Mouse (Mus musculus): ENCODE measurements around the gene Snapc3. TPM values are rescaled to one million over a fixed set of nuclear protein-coding genes. Genes with fewer than 3 reads are reported as not detected.
"Not testable (repeated sequence)": the region's sequence is repeated elsewhere in the genome, so short reads cannot be mapped to it uniquely, and the experiment has no call there.

Gene Snapc3
- total RNA-seq, 2 experiments from 2014 or later: 40.1 to 43.1 TPM

DNA sequence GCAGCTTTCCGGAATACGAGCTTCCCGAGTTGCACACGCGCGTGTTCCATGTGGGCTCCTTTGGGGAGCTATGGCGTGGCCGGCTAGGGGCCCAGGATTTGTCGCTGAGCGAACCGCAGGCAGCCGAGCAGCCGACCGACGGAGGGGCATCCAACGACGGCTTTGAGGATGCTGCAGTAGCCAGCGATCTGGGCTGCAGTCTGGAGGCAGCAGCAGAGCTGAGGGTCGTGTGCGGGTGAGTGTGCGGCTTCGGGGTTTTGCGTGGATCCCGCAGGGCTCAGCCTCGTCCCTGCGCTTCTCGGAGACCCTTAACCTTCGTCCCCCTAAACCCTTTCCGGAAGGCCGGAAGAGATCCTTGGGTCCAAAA is 279 bp downstream of the Snapc3 start:
- DNase-seq: no peak

- no peak for DNase-seq
Observed at GRCm38 (mm10) chr4:83418781-83419180, 1.3 kb downstream of the Snapc3 start.

DNA sequence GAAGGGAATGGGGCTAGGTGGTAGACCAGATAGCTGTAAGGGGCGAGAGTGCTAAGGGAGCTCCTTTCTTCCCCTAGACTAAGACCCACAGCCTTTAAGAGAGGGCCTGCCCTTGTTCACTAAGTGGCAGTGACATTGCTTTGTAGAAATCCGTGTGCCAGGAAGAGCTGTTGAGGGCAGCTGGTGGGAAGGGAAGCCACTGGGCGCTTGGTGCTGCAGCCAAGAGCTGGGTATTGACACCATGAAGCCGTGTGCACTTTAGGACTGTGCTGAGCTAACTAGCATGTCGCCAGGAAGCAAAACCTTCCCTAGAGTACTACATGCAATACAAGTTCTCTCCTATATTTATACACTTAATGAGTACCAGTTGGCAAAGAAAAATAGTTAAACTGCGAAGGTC is 6.1 kb downstream of the Snapc3 start:
- no peak for DNase-seq

DNA sequence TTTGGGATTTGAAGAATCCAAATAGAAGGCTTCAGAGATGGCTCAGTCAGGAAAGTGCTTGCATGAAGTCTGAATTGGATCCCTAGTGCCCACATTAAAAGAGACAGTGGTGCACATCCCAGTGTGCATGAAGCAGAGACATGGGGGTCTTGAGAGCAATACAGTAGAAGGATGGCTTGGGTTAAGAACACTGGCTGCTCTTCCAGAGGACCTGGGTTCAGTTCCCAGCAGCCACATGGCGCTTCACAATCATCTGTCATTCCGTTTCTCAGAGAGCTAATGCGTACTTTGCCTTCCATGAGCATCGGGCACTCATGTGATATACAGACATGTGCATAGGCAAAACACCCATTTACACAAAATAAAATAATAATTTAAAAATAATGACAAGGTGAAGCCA is 7.6 kb downstream of the Snapc3 start:
- DNase-seq: no peak

GRCm38 (mm10) chr4:83427141-83427540 is 9.6 kb downstream of the Snapc3 start:
- no peak for DNase-seq

- no peak for DNase-seq
Observed at GRCm38 (mm10) chr4:83427696-83428095, 10.2 kb downstream of the Snapc3 start.

DNA sequence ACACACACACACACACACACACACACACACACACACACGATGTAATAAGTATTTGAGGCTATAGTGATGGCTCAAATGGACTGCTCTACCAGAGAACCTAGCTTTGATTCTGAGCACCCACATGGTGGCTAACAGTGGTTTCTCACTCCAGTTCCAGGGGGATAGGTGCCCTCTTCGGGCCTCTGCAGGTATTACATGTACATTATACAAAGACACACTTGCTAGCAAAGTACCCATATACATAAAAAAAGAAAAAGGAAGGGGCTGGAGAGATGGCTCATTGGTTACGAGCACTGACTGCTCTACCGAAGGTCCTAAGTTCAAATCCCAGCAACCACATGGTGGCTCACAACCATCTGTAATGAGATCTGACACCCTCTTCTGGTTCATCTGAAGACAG is 11.3 kb downstream of the Snapc3 start:
- no peak for DNase-seq

- no peak for DNase-seq
Observed at GRCm38 (mm10) chr4:83431950-83432349, 14.4 kb downstream of the Snapc3 start.

- no peak for DNase-seq
Observed at GRCm38 (mm10) chr4:83432901-83433300, 15.4 kb downstream of the Snapc3 start.

DNA sequence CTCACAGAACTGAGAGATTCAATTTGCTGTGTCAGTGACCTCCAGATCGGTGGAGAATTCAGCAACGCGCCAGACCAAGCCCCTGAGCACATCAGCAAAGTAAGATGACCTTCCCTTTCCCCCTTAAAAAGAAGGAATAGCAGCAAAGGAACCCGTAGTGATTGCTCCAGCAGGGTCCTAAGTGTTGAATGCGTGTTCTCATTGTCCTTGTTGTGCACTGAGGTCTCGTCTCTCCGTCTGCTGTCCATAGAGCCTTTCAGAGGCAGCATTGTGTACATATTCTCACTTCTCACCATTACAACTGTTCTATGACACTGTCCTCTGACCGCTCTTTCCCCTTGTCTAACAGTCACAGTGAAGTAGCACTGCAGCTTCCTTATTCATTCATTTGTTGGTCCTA is 18.9 kb downstream of the Snapc3 start:
- no peak for DNase-seq

GRCm38 (mm10) chr4:83438116-83438515 is 20.6 kb downstream of the Snapc3 start:
- no peak for DNase-seq

DNA sequence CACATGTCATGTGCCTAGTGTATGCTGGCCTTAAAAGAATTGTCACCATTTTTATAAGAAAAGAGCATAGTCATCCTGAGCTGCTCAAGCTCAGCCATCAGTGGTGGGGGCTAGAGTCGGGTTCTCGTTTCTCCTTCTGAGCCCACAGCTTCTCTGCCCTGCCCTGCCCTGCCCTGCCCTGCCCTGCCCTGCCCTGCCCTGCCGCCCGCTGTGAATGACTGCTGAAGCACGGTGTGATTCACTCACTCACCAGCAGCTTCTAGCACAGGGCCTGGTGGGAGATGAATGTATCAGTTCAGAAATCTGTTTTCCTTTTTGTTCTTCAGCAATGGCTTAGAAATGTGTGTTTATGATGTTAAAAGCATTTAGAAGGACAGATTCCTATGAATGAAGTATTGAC is 21.5 kb downstream of the Snapc3 start:
- DNase-seq: no peak

GRCm38 (mm10) chr4:83441050-83441449 is 23.5 kb downstream of the Snapc3 start:
- DNase-seq: no peak

DNA sequence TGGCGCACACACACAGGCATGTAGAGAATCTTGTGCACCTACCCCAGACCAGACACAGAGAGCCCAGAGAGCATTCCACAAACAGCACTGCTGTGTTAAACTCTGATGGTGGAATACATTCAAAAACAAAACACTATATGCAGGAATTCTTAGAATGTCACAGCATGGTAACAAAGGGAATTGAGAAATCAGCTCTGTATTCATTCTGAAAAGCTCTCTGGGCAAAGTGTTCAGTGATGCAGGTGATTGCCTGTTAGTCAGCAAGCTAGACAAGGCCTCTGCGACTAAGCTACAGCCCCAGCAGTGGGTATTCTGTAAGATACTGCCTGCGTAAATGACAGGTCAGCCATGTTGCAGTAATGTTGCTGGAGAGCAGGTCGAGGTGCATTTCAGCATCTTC is 33.3 kb downstream of the Snapc3 start:
- DNase-seq: no peak

GRCm38 (mm10) chr4:83460106-83460505 is 42.6 kb downstream of the Snapc3 start:
- DNase-seq: no peak

DNA sequence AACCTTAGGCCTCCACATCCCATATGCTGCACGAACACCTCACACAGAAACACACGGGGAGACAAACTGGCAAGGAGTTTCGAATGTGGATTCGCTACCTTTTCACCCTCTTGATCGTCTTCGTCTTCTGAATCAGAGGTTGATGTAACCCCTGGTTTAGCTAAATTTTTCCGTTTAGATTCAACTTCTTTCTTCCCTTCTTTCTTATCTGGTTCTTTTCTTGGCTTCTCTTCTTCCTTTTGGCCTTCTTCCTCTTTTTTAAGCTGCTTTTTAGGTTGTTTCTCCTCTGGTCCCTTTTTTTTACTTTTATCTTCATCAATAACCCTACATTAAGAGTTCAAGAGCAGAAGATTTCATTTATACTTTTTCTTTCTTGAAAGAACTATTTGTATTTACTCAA is 47.3 kb downstream of the Snapc3 start:
- no peak for DNase-seq

GRCm38 (mm10) chr4:83467615-83468014 is 50.1 kb downstream of the Snapc3 start:
- no peak for DNase-seq

DNA sequence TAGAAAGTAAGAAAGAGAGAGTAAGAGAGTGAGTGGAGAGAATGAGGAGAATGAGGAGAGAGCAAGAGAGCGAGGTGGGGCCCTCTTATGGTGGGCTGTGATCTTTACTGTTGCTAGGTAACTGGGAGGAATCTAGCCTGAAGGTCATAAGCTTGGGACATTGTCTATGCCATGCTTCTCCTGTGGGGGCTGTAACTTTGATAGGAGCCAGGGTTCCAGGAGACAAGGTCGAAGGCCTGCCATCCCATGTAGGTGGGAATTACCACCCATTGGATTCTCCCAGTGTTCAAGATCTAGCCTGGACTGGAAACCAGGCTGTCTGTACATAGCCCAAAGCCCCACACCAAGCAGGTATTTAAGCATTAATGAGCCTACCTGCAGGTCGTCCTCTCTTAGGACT is 50.7 kb downstream of the Snapc3 start:
- no peak for DNase-seq

GRCm38 (mm10) chr4:83485250-83485649 is 67.7 kb downstream of the Snapc3 start:
- no peak for DNase-seq

DNA sequence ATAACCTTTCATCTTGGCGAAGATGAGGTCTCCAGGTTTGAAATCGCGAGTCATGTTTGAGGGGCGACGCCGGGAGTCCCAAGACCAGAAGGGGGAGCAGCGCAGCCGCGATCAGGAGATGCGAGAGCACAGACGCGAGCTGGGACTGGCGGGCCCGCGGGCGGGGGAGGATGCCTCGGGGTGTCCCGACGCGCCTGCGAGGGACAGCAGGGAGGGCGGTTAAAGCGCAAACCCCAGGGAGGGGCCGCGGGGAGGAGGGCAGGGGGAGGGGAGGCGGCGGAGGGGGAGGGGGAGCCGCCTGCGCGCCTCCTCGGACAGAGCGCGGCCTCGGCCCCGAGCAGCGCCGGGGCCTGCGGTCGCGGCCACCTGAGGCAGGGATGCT is 68.2 kb downstream of the Snapc3 start:
- DNase-seq: peak; percentile 87 to 88

DNA sequence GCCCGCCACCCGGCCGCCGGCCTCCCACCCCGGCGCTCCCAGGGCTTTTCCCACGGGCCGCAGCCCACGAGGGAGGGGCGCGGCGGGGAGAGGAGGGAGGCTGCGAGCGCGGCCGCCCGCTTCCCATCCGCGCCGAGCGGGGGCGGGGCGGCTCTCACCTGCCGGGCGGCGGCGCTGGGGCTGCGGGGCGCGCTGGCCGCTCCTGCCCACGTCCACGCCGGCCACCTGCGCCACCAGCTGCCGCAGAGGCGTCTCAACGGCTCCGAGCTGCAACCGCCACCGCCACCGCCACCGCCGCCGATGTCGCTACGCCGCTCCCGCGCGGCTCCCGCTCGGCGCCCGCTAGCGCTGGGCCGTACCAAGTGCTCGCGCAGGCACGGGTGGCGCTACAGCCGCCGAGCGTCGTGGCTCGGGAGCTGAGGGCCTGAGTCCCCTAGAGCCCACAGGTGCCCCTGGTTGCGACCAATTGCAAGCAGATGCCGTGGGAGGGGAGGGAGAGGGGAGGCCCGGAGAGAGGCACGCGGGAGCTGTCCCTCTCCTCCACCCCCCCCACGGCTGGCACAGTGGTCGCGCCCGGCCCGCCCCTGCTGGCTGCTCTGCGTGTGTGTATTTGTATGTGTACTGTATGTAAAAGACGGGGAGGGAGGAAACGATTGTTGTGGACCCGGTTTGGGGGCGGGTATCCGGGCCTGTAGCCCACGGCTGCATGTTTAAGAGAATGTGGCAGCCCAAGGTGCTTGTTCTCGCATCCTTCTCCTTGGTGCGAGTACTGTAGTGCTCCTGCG is 68.8 kb downstream of the Snapc3 start, which contains the start of gene Psip1:
Psip1 (minus strand) TSS at position 343 of the 785 bp plus-strand sequence.
- DNase-seq: peak; percentile 87 to 92

GRCm38 (mm10) chr4:83489121-83489520 is 71.6 kb downstream of the Snapc3 start:
- no peak for DNase-seq

GRCm38 (mm10) chr4:83493112-83493511 is 75.6 kb downstream of the Snapc3 start:
- DNase-seq: no peak

- not testable (repeated sequence) for DNase-seq
Observed at GRCm38 (mm10) chr4:83497013-83497412, 79.5 kb downstream of the Snapc3 start.
